Mouse (Mus musculus): ENCODE data around the gene Fyttd1. TPM values are rescaled to one million over a fixed set of nuclear protein-coding genes. Genes with fewer than 3 reads are reported as not detected.
"Not testable (repeated sequence)": the region's sequence is repeated elsewhere in the genome, so short reads cannot be mapped to it uniquely, and the experiment has no call there.

Gene Fyttd1
- polyA plus RNA-seq, 2 experiments: 9.8 to 33.3 TPM

DNA sequence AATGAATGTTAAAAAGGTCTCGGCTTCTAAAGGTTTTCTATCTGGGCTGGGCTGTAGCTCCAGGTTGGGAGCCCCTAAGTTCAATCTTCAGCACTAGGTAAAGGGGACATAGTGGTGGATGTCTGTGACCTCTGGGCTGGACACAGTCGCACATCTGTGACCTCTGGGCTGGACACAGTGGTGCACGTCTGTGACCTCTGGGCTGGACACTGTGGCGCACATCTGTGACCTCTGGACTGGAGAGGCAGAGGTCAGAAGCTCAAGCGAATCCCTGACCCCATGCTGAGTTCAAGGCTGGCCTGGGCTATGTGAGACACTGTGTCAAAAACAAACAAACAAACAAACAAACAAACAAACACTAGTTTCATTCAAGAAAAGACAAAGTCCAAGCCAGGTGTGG is 7.1 kb upstream of the Fyttd1 start:
- no peaks in the 10 kb centered on the region for H3K27me3 ChIP-seq (ENCODE audit: control insufficient read depth, insufficient read depth, low read length)
- TF ChIP-seq EP300 (IDR thresholded peaks at IDR 0.05; ENCODE audit: low read depth): no peak
- no peak for TF ChIP-seq CTCF (IDR thresholded peaks at IDR 0.05; ENCODE audit: low read depth)
- no peak for ATAC-seq (ENCODE audit: insufficient read depth)
- H3K27ac ChIP-seq: no peak overlapping the region
- peaks cover 6 to 8% of the 10 kb centered on the region in 2 experiments for H3K4me1 ChIP-seq (replicated peaks; ENCODE audit: control insufficient read depth in 2 of 2, insufficient read depth in 2 of 2, low read length in 1 of 2)
- no peak for DNase-seq (ENCODE audit: low read depth in 3 of 3, low spot score in 3 of 3)
- WGBS (ENCODE audit: insufficient replicate concordance): 46% methylated on average over 5 of the region's 5 CpGs
- no peak overlapping the region for H3K4me3 ChIP-seq (ENCODE audit: insufficient read depth in 1 of 2, low read depth in 2 of 2, low read length in 2 of 2)
- H3K9ac ChIP-seq (replicated peaks): no peak overlapping the region
- no peak overlapping the region for H3K4me2 ChIP-seq (ENCODE audit: low read depth)
- H3K36me3 ChIP-seq (replicated peaks; ENCODE audit: control insufficient read depth, insufficient read depth, low read depth): no peaks in the 10 kb centered on the region
- H3K9me3 ChIP-seq (ENCODE audit: control insufficient read depth, low read length): no peaks in the 10 kb centered on the region

GRCm38 (mm10) chr16:32873366-32873765 is 3.9 kb upstream of the Fyttd1 start:
- 25% methylated on average over 3 of the region's 3 CpGs for WGBS (ENCODE audit: insufficient replicate concordance)
- Histone ChIP-seq H3K27me3 (ENCODE audit: control insufficient read depth, insufficient read depth, low read length) (no peaks in the 10 kb centered on the region), H3K4me1 (replicated peaks; ENCODE audit: control insufficient read depth in 2 of 2, insufficient read depth in 2 of 2, low read length in 1 of 2) (peaks cover under 1 to 5% of the 10 kb centered on the region in 2 experiments), H3K36me3 (replicated peaks; ENCODE audit: control insufficient read depth, insufficient read depth, low read depth) (no peaks in the 10 kb centered on the region), H3K9me3 (ENCODE audit: control insufficient read depth, low read length) (no peaks in the 10 kb centered on the region), H3K4me3 (ENCODE audit: insufficient read depth in 1 of 2, low read depth in 2 of 2, low read length in 2 of 2) (no peak overlapping the region), H3K27ac (no peak overlapping the region), H3K9ac (replicated peaks) (no peak overlapping the region), H3K4me2 (ENCODE audit: low read depth) (no peak overlapping the region)
- no peak for ATAC-seq (ENCODE audit: insufficient read depth)
- TF ChIP-seq EP300 (IDR thresholded peaks at IDR 0.05; ENCODE audit: low read depth): no peak
- no peak for TF ChIP-seq CTCF (IDR thresholded peaks at IDR 0.05; ENCODE audit: low read depth)
- DNase-seq (ENCODE audit: low read depth in 3 of 3, low spot score in 3 of 3): no peak

GRCm38 (mm10) chr16:32875281-32875680 is 2.0 kb upstream of the Fyttd1 start:
- DNase-seq (ENCODE audit: low read depth in 3 of 3, low spot score in 3 of 3); H3K27me3 ChIP-seq (ENCODE audit: control insufficient read depth, insufficient read depth, low read length); H3K9ac ChIP-seq (replicated peaks); H3K4me2 ChIP-seq (ENCODE audit: low read depth); H3K4me3 ChIP-seq (ENCODE audit: insufficient read depth in 1 of 2, low read depth in 2 of 2, low read length in 2 of 2); H3K9me3 ChIP-seq (ENCODE audit: control insufficient read depth, low read length); H3K36me3 ChIP-seq (replicated peaks; ENCODE audit: control insufficient read depth, insufficient read depth, low read depth); H3K27ac ChIP-seq; ATAC-seq (ENCODE audit: insufficient read depth): not testable (repeated sequence)
- peaks cover 8 to 12% of the 10 kb centered on the region in 2 experiments for H3K4me1 ChIP-seq (replicated peaks; ENCODE audit: control insufficient read depth in 2 of 2, insufficient read depth in 2 of 2, low read length in 1 of 2)
- 37% methylated on average over 1 of the region's 1 CpGs for WGBS (ENCODE audit: insufficient replicate concordance)

DNA sequence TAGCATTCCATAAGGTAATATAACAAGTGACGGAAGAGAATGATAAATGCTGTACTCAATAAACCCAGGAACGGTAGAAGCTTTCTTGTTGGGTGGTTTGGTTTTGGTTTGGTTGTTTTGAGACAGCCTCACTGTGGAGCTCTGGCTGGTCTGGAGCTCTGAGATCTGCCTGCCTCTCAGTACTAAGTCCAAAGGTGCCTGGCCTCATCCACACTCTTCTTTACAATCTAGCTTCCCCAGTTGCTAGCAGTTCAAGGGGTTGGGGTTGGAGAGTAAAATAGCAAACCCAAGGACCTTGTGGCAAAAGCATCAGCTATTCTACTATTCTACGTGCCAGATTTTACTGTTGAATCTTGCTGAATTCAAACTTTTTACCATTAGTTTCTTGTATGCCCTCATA is 1.5 kb upstream of the Fyttd1 start:
- DNase-seq (ENCODE audit: low read depth in 3 of 3, low spot score in 3 of 3) (no peak), ATAC-seq (ENCODE audit: insufficient read depth) (no peak)
- WGBS (ENCODE audit: insufficient replicate concordance): 70% methylated on average over 3 of the region's 3 CpGs
- Histone ChIP-seq H3K36me3 (replicated peaks; ENCODE audit: control insufficient read depth, insufficient read depth, low read depth) (no peaks in the 10 kb centered on the region), H3K9me3 (ENCODE audit: control insufficient read depth, low read length) (no peaks in the 10 kb centered on the region), H3K9ac (replicated peaks) (no peak overlapping the region), H3K4me1 (replicated peaks; ENCODE audit: control insufficient read depth in 2 of 2, insufficient read depth in 2 of 2, low read length in 1 of 2) (peaks cover 8 to 12% of the 10 kb centered on the region in 2 experiments), H3K27ac (no peak overlapping the region), H3K4me3 (ENCODE audit: insufficient read depth in 1 of 2, low read depth in 2 of 2, low read length in 2 of 2) (no peak overlapping the region), H3K27me3 (ENCODE audit: control insufficient read depth, insufficient read depth, low read length) (no peaks in the 10 kb centered on the region), H3K4me2 (ENCODE audit: low read depth) (peak overlapping the region; percentile 89; the same call in 1 of the 2 replicates)
- TF ChIP-seq EP300 (IDR thresholded peaks at IDR 0.05; ENCODE audit: low read depth) (no peak), CTCF (IDR thresholded peaks at IDR 0.05; ENCODE audit: low read depth) (no peak)

GRCm38 (mm10) chr16:32876831-32877230 is 469 bp upstream of the Fyttd1 start:
- H3K36me3 ChIP-seq (replicated peaks; ENCODE audit: control insufficient read depth, insufficient read depth, low read depth): no peaks in the 10 kb centered on the region
- 24% methylated on average over 9 of the region's 9 CpGs for WGBS (ENCODE audit: insufficient replicate concordance)
- ATAC-seq (ENCODE audit: insufficient read depth): no peak
- H3K9ac ChIP-seq (replicated peaks): no peak overlapping the region; the same call in 1 of the 2 replicates
- no peaks in the 10 kb centered on the region for H3K27me3 ChIP-seq (ENCODE audit: control insufficient read depth, insufficient read depth, low read length)
- TF ChIP-seq CTCF (IDR thresholded peaks at IDR 0.05; ENCODE audit: low read depth) (no peak), EP300 (IDR thresholded peaks at IDR 0.05; ENCODE audit: low read depth) (no peak)
- H3K27ac ChIP-seq: no peak overlapping the region
- H3K4me2 ChIP-seq (ENCODE audit: low read depth): peak overlapping the region; percentile 89
- H3K4me3 ChIP-seq (ENCODE audit: insufficient read depth in 1 of 2, low read depth in 2 of 2, low read length in 2 of 2): peak overlapping the region; percentile 62 to 78; a peak in 3 of 4 replicates
- H3K4me1 ChIP-seq (replicated peaks; ENCODE audit: control insufficient read depth in 2 of 2, insufficient read depth in 2 of 2, low read length in 1 of 2): peaks cover 8 to 12% of the 10 kb centered on the region in 2 experiments
- DNase-seq (ENCODE audit: low read depth in 3 of 3, low spot score in 3 of 3): no peak
- no peaks in the 10 kb centered on the region for H3K9me3 ChIP-seq (ENCODE audit: control insufficient read depth, low read length)

Measured in liver, embryonic 14.5 days (tissue).